Mouse (Mus musculus): ENCODE data around the gene Ap2a1. TPM values are rescaled to one million over a fixed set of nuclear protein-coding genes. Genes with fewer than 3 reads are reported as not detected.

The Ap2a1 gene
- polyA plus RNA-seq, 1 experiment from 2014 or later: 74.8 TPM

DNA sequence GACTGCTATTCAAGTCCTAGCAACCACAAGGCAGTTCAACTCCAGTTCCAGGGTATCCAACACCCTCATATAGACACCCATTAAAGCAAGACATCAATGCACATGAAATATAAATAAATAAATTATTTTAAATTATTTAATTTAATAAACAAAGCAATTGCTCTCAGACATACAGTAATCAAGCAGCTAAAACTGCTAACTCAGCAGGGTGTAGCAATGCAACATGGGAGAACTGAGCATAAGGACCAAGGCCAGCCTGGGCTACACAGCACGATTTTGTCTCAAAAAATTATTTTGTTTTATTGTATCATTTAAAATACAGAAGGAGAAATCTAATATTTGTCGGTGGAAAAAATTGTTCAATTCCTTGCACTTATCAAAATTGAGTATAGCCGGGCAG, 35.1 kb downstream of the Ap2a1 start:
- H3K36me3 ChIP-seq (ENCODE audit: control insufficient read depth, insufficient read depth, low read length): peaks cover 3% of the 10 kb centered on the region
- no peaks in the 10 kb centered on the region for H3K27me3 ChIP-seq (ENCODE audit: control insufficient read depth, insufficient read depth, low read length)
- WGBS: 84% methylated on average over 3 of the region's 3 CpGs
- no peak overlapping the region for H3K4me2 ChIP-seq
- H3K4me3 ChIP-seq (ENCODE audit: low read depth, low read length): no peak overlapping the region
- peak overlapping the region; percentile 93 for H3K27ac ChIP-seq (ENCODE audit: low read depth, low read length)
- H3K9me3 ChIP-seq (ENCODE audit: control insufficient read depth, low read length): no peaks in the 10 kb centered on the region
- no peak for DNase-seq (ENCODE audit: low spot score, missing footprints)
- no peak overlapping the region for H3K9ac ChIP-seq (ENCODE audit: low read length)
- H3K4me1 ChIP-seq (ENCODE audit: control insufficient read depth, insufficient read depth, low read length): peaks cover 53% of the 10 kb centered on the region
- no peak for ATAC-seq (ENCODE audit: low FRiP score)

DNA sequence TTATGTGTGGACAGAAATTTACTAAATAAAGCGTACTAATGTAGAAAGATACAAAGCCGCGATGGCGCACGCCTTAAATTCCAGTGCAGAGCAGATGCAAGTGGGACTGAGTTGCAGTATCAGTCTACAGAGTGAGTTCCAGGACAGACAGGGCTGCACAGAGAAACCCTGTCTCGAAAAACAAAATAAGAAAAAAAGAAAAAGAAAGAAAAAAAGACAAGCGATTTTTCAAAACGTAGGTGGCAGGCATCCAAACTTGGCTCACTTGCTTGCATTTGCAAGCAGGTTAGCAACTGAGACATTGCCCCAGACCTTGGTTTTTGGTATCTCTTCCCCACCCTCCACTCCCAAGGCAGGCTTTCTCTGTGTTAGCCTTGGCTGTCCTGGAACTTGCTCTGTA, 36.1 kb downstream of the Ap2a1 start:
- ATAC-seq (ENCODE audit: low FRiP score) (no peak), DNase-seq (ENCODE audit: low spot score, missing footprints) (peak; percentile 92)
- Histone ChIP-seq H3K4me3 (ENCODE audit: low read depth, low read length) (peak overlapping the region; percentile 13; the same call in 1 of the 2 replicates), H3K27ac (ENCODE audit: low read depth, low read length) (peak overlapping the region; percentile 93), H3K4me1 (ENCODE audit: control insufficient read depth, insufficient read depth, low read length) (peaks cover 48% of the 10 kb centered on the region), H3K27me3 (ENCODE audit: control insufficient read depth, insufficient read depth, low read length) (no peaks in the 10 kb centered on the region), H3K9ac (ENCODE audit: low read length) (peak overlapping the region; percentile 54), H3K4me2 (peak overlapping the region; percentile 45), H3K36me3 (ENCODE audit: control insufficient read depth, insufficient read depth, low read length) (peaks cover 9% of the 10 kb centered on the region), H3K9me3 (ENCODE audit: control insufficient read depth, low read length) (no peaks in the 10 kb centered on the region)
- WGBS: 13% methylated on average over 8 of the region's 8 CpGs

DNA sequence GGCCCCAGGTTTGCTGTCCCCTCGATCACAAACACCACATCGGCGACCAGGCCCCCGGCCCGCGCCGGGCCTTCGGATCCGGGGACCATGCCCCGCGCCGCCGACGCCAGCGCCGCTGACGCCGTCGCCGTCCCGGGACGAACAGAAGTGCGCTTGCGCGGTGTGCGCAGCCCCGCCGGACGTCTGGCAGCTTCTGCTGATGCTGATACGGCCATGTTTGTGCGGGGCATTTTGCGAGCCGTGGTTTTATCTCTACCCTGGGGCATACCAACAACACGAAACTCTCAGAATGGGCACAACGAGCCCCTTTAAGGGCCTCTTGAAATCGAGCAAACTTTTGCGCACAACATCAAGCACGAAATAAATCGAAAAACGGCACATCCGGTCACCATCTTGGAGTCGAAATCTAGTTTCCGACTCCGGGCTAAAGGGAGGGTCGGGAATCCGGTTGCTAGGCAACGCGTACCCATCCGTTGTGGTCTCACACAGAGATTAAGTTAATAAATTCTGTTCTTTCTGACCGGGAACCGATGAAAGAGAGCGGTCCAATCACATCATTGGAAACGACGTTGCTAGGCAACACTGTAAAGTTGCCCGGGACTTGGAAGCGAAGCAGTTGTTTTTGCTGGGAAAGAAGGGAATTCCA, 36.9 kb downstream of the Ap2a1 start, which contains the start of gene Med25:
Gene Med25, minus strand, starts transcription at position 437 of the 646 bp plus-strand sequence.
- DNase-seq (ENCODE audit: low spot score, missing footprints) (peak; percentile 99), ATAC-seq (ENCODE audit: low FRiP score) (peak; percentile 79)
- no peaks in the 10 kb centered on the region for H3K27me3 ChIP-seq (ENCODE audit: control insufficient read depth, insufficient read depth, low read length)
- peaks cover 48% of the 10 kb centered on the region for H3K4me1 ChIP-seq (ENCODE audit: control insufficient read depth, insufficient read depth, low read length)
- H3K27ac ChIP-seq (ENCODE audit: low read depth, low read length): peak within 1 kb of the TSS; percentile 93
- H3K9ac ChIP-seq (ENCODE audit: low read length): peak within 1 kb of the TSS; percentile 91
- H3K4me3 ChIP-seq (ENCODE audit: low read depth, low read length): peak within 1 kb of the TSS; percentile 81
- WGBS: under 1% methylated on average over 56 of the region's 56 CpGs
- H3K4me2 ChIP-seq: peak within 1 kb of the TSS; percentile 66
- no peaks in the 10 kb centered on the region for H3K9me3 ChIP-seq (ENCODE audit: control insufficient read depth, low read length)
- H3K36me3 ChIP-seq (ENCODE audit: control insufficient read depth, insufficient read depth, low read length): peaks cover 9% of the 10 kb centered on the region

DNA sequence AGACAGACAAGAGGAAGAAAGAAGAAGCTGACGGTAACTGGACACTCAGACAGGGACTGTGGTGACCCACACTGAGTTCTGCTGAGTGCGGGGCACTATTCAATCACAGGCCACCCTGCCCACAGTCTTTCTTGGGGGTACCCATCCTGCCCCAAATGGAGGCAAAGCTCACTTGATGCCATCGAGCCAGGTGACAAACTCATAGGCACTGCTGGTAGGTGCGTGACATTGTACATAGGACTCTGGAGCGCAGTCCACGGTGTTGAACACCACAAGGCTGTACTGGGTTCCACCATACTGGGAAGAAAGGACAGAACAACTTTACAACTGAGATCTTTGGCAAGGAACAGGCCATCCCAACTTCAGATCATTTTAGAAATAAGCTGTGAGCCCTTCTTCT, 37.7 kb downstream of the Ap2a1 start:
- Histone ChIP-seq H3K4me3 (ENCODE audit: low read depth, low read length) (peak overlapping the region; percentile 81), H3K27ac (ENCODE audit: low read depth, low read length) (peak overlapping the region; percentile 86), H3K36me3 (ENCODE audit: control insufficient read depth, insufficient read depth, low read length) (peaks cover 9% of the 10 kb centered on the region), H3K4me1 (ENCODE audit: control insufficient read depth, insufficient read depth, low read length) (peaks cover 40% of the 10 kb centered on the region), H3K9me3 (ENCODE audit: control insufficient read depth, low read length) (no peaks in the 10 kb centered on the region), H3K27me3 (ENCODE audit: control insufficient read depth, insufficient read depth, low read length) (no peaks in the 10 kb centered on the region), H3K4me2 (peak overlapping the region; percentile 66), H3K9ac (ENCODE audit: low read length) (peak overlapping the region; percentile 91)
- ATAC-seq (ENCODE audit: low FRiP score) (no peak), DNase-seq (ENCODE audit: low spot score, missing footprints) (peak; percentile 90)
- WGBS: 17% methylated on average over 6 of the region's 6 CpGs

DNA sequence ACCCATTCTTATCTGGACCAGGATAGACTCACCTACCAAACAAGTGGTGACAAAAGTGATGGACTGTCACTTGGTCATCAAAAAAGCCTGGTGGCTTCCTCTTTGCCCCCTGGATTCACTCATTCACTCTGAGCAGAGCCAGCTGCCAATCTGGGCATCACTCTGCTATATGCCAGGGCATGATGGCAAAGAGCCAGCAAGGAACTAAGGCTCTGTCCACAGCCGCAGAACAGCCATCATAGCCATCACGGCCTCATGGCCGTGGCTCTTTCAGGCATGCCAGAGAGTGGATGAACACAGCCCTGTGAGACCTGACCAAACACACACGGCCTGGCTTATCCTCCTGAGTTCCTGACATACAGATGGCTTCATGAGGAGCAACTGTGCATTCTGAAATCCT, 38.6 kb downstream of the Ap2a1 start:
- Histone ChIP-seq H3K27ac (ENCODE audit: low read depth, low read length) (no peak overlapping the region), H3K27me3 (ENCODE audit: control insufficient read depth, insufficient read depth, low read length) (no peaks in the 10 kb centered on the region), H3K4me2 (peak overlapping the region; percentile 66), H3K4me1 (ENCODE audit: control insufficient read depth, insufficient read depth, low read length) (peaks cover 38% of the 10 kb centered on the region), H3K4me3 (ENCODE audit: low read depth, low read length) (peak overlapping the region; percentile 81), H3K9me3 (ENCODE audit: control insufficient read depth, low read length) (no peaks in the 10 kb centered on the region), H3K36me3 (ENCODE audit: control insufficient read depth, insufficient read depth, low read length) (peaks cover 9% of the 10 kb centered on the region), H3K9ac (ENCODE audit: low read length) (peak overlapping the region; percentile 91)
- ATAC-seq (ENCODE audit: low FRiP score) (no peak), DNase-seq (ENCODE audit: low spot score, missing footprints) (no peak)
- 88% methylated on average over 4 of the region's 4 CpGs for WGBS

DNA sequence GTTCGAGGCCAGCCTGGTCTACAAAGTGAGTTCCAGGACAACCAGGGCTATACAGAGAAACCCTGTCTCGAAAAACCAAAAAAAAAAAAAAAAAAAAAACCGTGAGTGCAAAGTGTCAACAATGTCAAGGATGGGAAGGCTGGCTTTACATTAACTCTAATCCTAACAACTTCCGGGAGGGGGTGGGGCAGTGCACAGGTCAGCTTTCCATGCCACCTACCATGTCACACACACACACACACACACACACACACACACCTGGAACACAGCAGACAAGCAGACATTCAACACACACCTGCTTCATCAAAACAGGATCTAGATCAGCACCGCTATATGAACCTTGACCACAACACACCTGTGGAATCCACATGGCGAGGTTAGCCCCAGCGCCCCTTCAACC, 39.1 kb downstream of the Ap2a1 start:
- Histone ChIP-seq H3K4me1 (ENCODE audit: control insufficient read depth, insufficient read depth, low read length) (peaks cover 35% of the 10 kb centered on the region), H3K27me3 (ENCODE audit: control insufficient read depth, insufficient read depth, low read length) (no peaks in the 10 kb centered on the region), H3K4me2 (peak overlapping the region; percentile 66), H3K36me3 (ENCODE audit: control insufficient read depth, insufficient read depth, low read length) (peaks cover 10% of the 10 kb centered on the region), H3K27ac (ENCODE audit: low read depth, low read length) (no peak overlapping the region), H3K9me3 (ENCODE audit: control insufficient read depth, low read length) (no peaks in the 10 kb centered on the region), H3K4me3 (ENCODE audit: low read depth, low read length) (peak overlapping the region; percentile 81; the same call in 1 of the 2 replicates), H3K9ac (ENCODE audit: low read length) (peak overlapping the region; percentile 91; the same call in 1 of the 2 replicates)
- WGBS: 90% methylated on average over 6 of the region's 7 CpGs
- ATAC-seq (ENCODE audit: low FRiP score) (no peak), DNase-seq (ENCODE audit: low spot score, missing footprints) (no peak)

DNA sequence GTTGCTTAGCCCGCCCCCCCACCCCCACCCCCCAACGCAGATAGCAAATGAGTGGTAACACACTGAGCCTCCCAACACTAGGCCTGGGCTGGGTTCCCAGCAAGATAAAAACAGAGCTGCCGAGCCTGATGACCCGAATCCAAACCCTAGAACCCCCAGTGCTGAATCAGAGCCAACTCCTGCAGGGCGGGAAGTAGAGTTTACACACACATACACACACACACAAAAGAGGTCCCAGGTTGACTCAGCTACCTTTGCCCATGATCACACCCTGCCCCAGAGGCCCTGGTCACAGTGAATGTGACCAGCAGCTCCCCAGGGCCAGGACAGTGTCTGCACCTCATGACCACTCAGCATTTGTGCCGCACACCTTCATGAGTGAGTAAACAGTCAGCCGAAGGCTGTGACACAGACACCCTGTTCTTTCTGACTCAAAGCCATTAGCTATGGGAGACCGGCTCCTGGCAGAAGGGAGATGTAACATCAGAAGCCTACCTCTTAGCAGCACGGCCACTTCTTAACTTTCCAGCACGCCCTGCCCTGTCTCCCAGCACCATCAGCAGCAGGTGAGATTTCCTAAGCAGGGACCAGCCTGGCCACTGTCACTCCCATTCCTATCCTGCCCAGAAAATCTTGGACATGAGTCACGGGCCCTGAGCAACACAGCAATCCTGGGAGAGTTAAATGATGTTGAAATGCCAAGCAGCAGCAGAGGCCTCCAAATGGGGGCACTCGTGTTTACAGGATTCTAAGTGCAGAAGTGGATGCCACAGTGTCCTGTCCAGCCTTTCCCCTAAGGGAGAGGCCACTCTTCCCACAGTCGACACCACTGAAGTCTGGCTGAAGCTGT, 40.8 kb downstream of the Ap2a1 start:
- Histone ChIP-seq H3K9me3 (ENCODE audit: control insufficient read depth, low read length) (no peaks in the 10 kb centered on the region), H3K27ac (ENCODE audit: low read depth, low read length) (no peak overlapping the region), H3K36me3 (ENCODE audit: control insufficient read depth, insufficient read depth, low read length) (peaks cover 23% of the 10 kb centered on the region), H3K27me3 (ENCODE audit: control insufficient read depth, insufficient read depth, low read length) (no peaks in the 10 kb centered on the region), H3K4me2 (no peak overlapping the region), H3K9ac (ENCODE audit: low read length) (no peak overlapping the region), H3K4me1 (ENCODE audit: control insufficient read depth, insufficient read depth, low read length) (peaks cover 20% of the 10 kb centered on the region), H3K4me3 (ENCODE audit: low read depth, low read length) (no peak overlapping the region)
- no peak for DNase-seq (ENCODE audit: low spot score, missing footprints)
- no peak for ATAC-seq (ENCODE audit: low FRiP score)
- 89% methylated on average over 13 of the region's 13 CpGs for WGBS

DNA sequence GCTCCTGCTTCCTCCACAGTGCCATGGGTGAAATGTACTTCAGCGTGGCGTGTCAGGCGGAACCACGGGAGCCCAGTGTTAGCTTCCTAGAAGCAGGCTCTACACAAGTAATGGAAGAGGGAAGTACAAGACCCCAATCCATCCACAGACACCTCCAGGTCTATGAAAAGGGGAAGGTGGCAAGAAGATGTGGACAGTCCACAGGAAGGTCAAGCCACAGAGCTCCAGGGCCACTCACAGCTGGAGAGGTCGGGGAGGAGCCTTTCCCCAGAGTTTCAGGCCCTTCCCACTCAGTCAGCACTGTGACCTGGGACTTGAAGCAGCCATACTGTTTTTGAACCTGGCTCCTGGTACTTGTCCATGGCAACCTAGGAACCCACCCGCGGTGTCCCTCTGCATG, 42.3 kb downstream of the Ap2a1 start:
- no peak overlapping the region for H3K27ac ChIP-seq (ENCODE audit: low read depth, low read length)
- H3K9me3 ChIP-seq (ENCODE audit: control insufficient read depth, low read length): no peaks in the 10 kb centered on the region
- no peak for ATAC-seq (ENCODE audit: low FRiP score)
- no peak overlapping the region for H3K9ac ChIP-seq (ENCODE audit: low read length)
- WGBS: 95% methylated on average over 7 of the region's 7 CpGs
- no peak overlapping the region for H3K4me3 ChIP-seq (ENCODE audit: low read depth, low read length)
- H3K4me1 ChIP-seq (ENCODE audit: control insufficient read depth, insufficient read depth, low read length): peaks cover 15% of the 10 kb centered on the region
- no peak for DNase-seq (ENCODE audit: low spot score, missing footprints)
- H3K27me3 ChIP-seq (ENCODE audit: control insufficient read depth, insufficient read depth, low read length): no peaks in the 10 kb centered on the region
- H3K36me3 ChIP-seq (ENCODE audit: control insufficient read depth, insufficient read depth, low read length): peaks cover 33% of the 10 kb centered on the region
- no peak overlapping the region for H3K4me2 ChIP-seq

DNA sequence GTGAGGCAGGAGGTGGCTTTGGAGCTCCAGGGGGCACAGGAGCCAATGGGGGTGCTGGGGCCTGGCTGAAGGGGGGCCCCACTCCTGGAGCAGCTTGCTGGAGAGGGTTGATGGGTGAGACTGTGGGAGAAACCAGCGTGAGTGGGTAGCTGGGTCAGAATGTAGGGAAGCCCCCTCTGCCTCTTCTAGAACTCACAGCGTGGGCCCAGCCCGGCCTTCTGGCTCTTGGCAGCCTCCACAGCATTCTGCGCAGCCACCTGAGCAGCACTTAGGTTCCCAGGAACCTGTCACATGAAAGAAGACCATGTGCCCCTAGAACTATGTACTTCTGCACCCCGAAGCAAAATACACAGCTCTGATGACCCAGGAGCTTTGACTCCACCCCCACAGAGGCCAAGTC, 44.7 kb downstream of the Ap2a1 start:
- Histone ChIP-seq H3K27me3 (ENCODE audit: control insufficient read depth, insufficient read depth, low read length) (no peaks in the 10 kb centered on the region), H3K4me2 (no peak overlapping the region), H3K9me3 (ENCODE audit: control insufficient read depth, low read length) (no peaks in the 10 kb centered on the region), H3K4me3 (ENCODE audit: low read depth, low read length) (no peak overlapping the region), H3K36me3 (ENCODE audit: control insufficient read depth, insufficient read depth, low read length) (peaks cover 53% of the 10 kb centered on the region), H3K27ac (ENCODE audit: low read depth, low read length) (no peak overlapping the region), H3K4me1 (ENCODE audit: control insufficient read depth, insufficient read depth, low read length) (no peaks in the 10 kb centered on the region), H3K9ac (ENCODE audit: low read length) (no peak overlapping the region)
- DNase-seq (ENCODE audit: low spot score, missing footprints): no peak
- no peak for ATAC-seq (ENCODE audit: low FRiP score)
- 98% methylated on average over 5 of the region's 5 CpGs for WGBS

Measured in midbrain, embryonic 11.5 days (tissue).